Mouse (Mus musculus) ES-E14 (cell line): ENCODE results near the gene Dnajb7.

ENCODE experiments used
- HCFC1 ChIP-seq: IDR thresholded peaks from 2 replicates; pipeline ENCODE4 v1.6.1; 2012; ENCODE audit warnings: low read length, inconsistent platforms, borderline replicate concordance; ENCODE audit not compliant: insufficient read depth
- MAFK ChIP-seq: IDR thresholded peaks from 2 replicates; pipeline ENCODE4 v1.6.1; 2014; ENCODE audit warnings: mild to moderate bottlenecking, low read depth, low read length, inconsistent platforms; ENCODE audit not compliant: insufficient read depth
- ZC3H11A ChIP-seq: IDR thresholded peaks from 2 replicates; pipeline ENCODE4 v1.6.1; 2012; ENCODE audit warnings: low read depth, mild to moderate bottlenecking, inconsistent platforms, low read length, borderline replicate concordance
- ZNF384 ChIP-seq: IDR thresholded peaks from 2 replicates; pipeline ENCODE4 v1.6.1; 2012; ENCODE audit warnings: low read depth, low read length, inconsistent platforms

- TF ChIP-seq MAFK (no peak), HCFC1 (0 out of 2 replicates have a peak, but pooled peaks have one; percentile 30), ZNF384 (no peak), ZC3H11A (no peak)
Measured at GRCm38 (mm10) chr15:81360345-81361021, 47.6 kb downstream of the Dnajb7 start, which contains the start of gene Slc25a17.
